Mouse (Mus musculus) forebrain, embryonic 16.5 days (tissue): ENCODE data around the gene Atp2c2. TPM values are rescaled to one million over a fixed set of nuclear protein-coding genes. Genes with fewer than 3 reads are reported as not detected.

ENCODE experiments used
- ATAC-seq: fragments of 200-750 bp; cut with Nextera tagmentation; 2 replicates; pipeline ENCODE4 v1.8.0; 2017; ENCODE audit warnings: mild to moderate bottlenecking, moderate library complexity
- H3K27ac ChIP-seq: fragments of 300-500 bp; sonication (generic); 2 replicates; pipeline ENCODE4 v1.5.1; 2014; ENCODE audit warnings: low read length, control low read depth
- H3K27me3 ChIP-seq: fragments of 300-500 bp; sonication (generic); replicated peaks from 2 replicates; pipeline ENCODE4 v1.6.1; 2014; ENCODE audit warnings: low read length; ENCODE audit not compliant: control insufficient read depth, insufficient read depth
- H3K36me3 ChIP-seq: fragments of 300-500 bp; sonication (generic); 2 replicates; pipeline ENCODE4 v1.6.1; 2014; ENCODE audit not compliant: control insufficient read depth, insufficient read depth
- H3K4me1 ChIP-seq: fragments of 300-500 bp; sonication (generic); replicated peaks from 2 replicates; pipeline ENCODE4 v1.6.1; 2014; ENCODE audit warnings: low read length; ENCODE audit not compliant: control insufficient read depth, insufficient read depth
- H3K4me2 ChIP-seq: fragments of 300-500 bp; sonication (generic); 2 replicates; pipeline ENCODE4 v1.6.1; 2014; ENCODE audit warnings: mild to moderate bottlenecking, low read length, control low read depth
- H3K4me3 ChIP-seq: fragments of 300-500 bp; sonication (generic); replicated peaks from 2 replicates; pipeline ENCODE4 v1.5.1; 2014; ENCODE audit warnings: mild to moderate bottlenecking, low read length, control low read depth
- H3K9ac ChIP-seq: fragments of 300-500 bp; sonication (generic); replicated peaks from 2 replicates; pipeline ENCODE4 v1.6.1; 2014; ENCODE audit warnings: low read depth, low read length, control low read depth
- H3K9me3 ChIP-seq: fragments of 300-500 bp; sonication (generic); 2 replicates; pipeline ENCODE4 v1.6.1; 2016; ENCODE audit warnings: low read length; ENCODE audit not compliant: control insufficient read depth
- WGBS: fragments of 180-500 bp; shearing (Covaris S2); extraction: QIAGEN DNeasy Blood & Tissue Kit; methylation state at CpG from one replicate; pipeline ENCODE4 v1.1.7; 2014; 5-methylcytosine and 5-hydroxymethylcytosine counted together
- polyA plus RNA-seq: library from polyadenylated mRNA; unstranded; fragments of >200 nt; fragmentation: Nextera tagmentation; extraction: Ambion mirVana; gene quantifications from 2 replicates; pipeline ENCODE4 v1.2.1, GENCODE M21; 2015

Gene Atp2c2
- polyA plus RNA-seq, 1 experiment from 2014 or later: 0.06 TPM

GRCm38 (mm10) chr8:119713421-119713820 lies 13.6 kb downstream of the Atp2c2 start:
- no peaks in the 10 kb centered on the region for H3K36me3 ChIP-seq
- no peak overlapping the region for H3K4me3 ChIP-seq
- H3K9ac ChIP-seq: no peak overlapping the region
- no peaks in the 10 kb centered on the region for H3K4me1 ChIP-seq
- ATAC-seq: no peak
- no peak overlapping the region for H3K4me2 ChIP-seq
- H3K27me3 ChIP-seq: no peaks in the 10 kb centered on the region
- no peaks in the 10 kb centered on the region for H3K9me3 ChIP-seq
- no peak overlapping the region for H3K27ac ChIP-seq
- 71% methylated on average over 5 of the region's 5 CpGs for WGBS

GRCm38 (mm10) chr8:119715221-119715620 lies 15.4 kb downstream of the Atp2c2 start:
- 78% methylated on average over 12 of the region's 12 CpGs for WGBS
- Histone ChIP-seq H3K36me3 (no peaks in the 10 kb centered on the region), H3K4me2 (no peak overlapping the region), H3K27ac (no peak overlapping the region), H3K4me3 (no peak overlapping the region), H3K4me1 (no peaks in the 10 kb centered on the region), H3K9ac (no peak overlapping the region), H3K27me3 (no peaks in the 10 kb centered on the region), H3K9me3 (no peaks in the 10 kb centered on the region)
- no peak for ATAC-seq

- no peak overlapping the region for H3K9ac ChIP-seq
- H3K9me3 ChIP-seq: no peaks in the 10 kb centered on the region
- no peak overlapping the region for H3K4me3 ChIP-seq
- ATAC-seq: no peak
- no peak overlapping the region for H3K27ac ChIP-seq
- no peaks in the 10 kb centered on the region for H3K4me1 ChIP-seq
- no peaks in the 10 kb centered on the region for H3K27me3 ChIP-seq
- no peaks in the 10 kb centered on the region for H3K36me3 ChIP-seq
- H3K4me2 ChIP-seq: no peak overlapping the region
These were observed 17.0 kb downstream of the Atp2c2 start for GRCm38 (mm10) chr8:119716730-119717299.

- 63% methylated on average over 9 of the region's 9 CpGs for WGBS
- H3K27ac ChIP-seq: no peak overlapping the region
- H3K9me3 ChIP-seq: no peaks in the 10 kb centered on the region
- H3K9ac ChIP-seq: no peak overlapping the region
- no peak overlapping the region for H3K4me2 ChIP-seq
- no peak overlapping the region for H3K4me3 ChIP-seq
- H3K27me3 ChIP-seq: no peaks in the 10 kb centered on the region
- ATAC-seq: no peak
- no peaks in the 10 kb centered on the region for H3K4me1 ChIP-seq
- no peaks in the 10 kb centered on the region for H3K36me3 ChIP-seq
These were observed 18.0 kb downstream of the Atp2c2 start for GRCm38 (mm10) chr8:119717765-119718164.

- WGBS: 68% methylated on average over 12 of the region's 12 CpGs
- H3K4me2 ChIP-seq: no peak overlapping the region
- no peak overlapping the region for H3K9ac ChIP-seq
- no peak overlapping the region for H3K4me3 ChIP-seq
- no peak for ATAC-seq
- H3K4me1 ChIP-seq: no peaks in the 10 kb centered on the region
- no peaks in the 10 kb centered on the region for H3K9me3 ChIP-seq
- H3K27ac ChIP-seq: no peak overlapping the region
- H3K36me3 ChIP-seq: no peaks in the 10 kb centered on the region
- H3K27me3 ChIP-seq: no peaks in the 10 kb centered on the region
These were observed 19.2 kb downstream of the Atp2c2 start for GRCm38 (mm10) chr8:119719011-119719501.

- Histone ChIP-seq H3K36me3 (no peaks in the 10 kb centered on the region), H3K9me3 (no peaks in the 10 kb centered on the region), H3K9ac (no peak overlapping the region), H3K4me3 (no peak overlapping the region), H3K27ac (no peak overlapping the region), H3K27me3 (no peaks in the 10 kb centered on the region), H3K4me2 (no peak overlapping the region), H3K4me1 (no peaks in the 10 kb centered on the region)
- WGBS: 68% methylated on average over 6 of the region's 6 CpGs
- no peak for ATAC-seq
These were observed 22.5 kb downstream of the Atp2c2 start for GRCm38 (mm10) chr8:119722348-119722747.

- no peaks in the 10 kb centered on the region for H3K36me3 ChIP-seq
- 70% methylated on average over 4 of the region's 4 CpGs for WGBS
These were observed 23.9 kb downstream of the Atp2c2 start for GRCm38 (mm10) chr8:119723676-119724075.

GRCm38 (mm10) chr8:119724596-119724995 lies 24.8 kb downstream of the Atp2c2 start:
- Histone ChIP-seq H3K27ac (no peak overlapping the region), H3K36me3 (no peaks in the 10 kb centered on the region), H3K9ac (no peak overlapping the region), H3K4me3 (no peak overlapping the region), H3K4me1 (no peaks in the 10 kb centered on the region), H3K9me3 (no peaks in the 10 kb centered on the region), H3K27me3 (no peaks in the 10 kb centered on the region), H3K4me2 (no peak overlapping the region)
- 85% methylated on average over 6 of the region's 6 CpGs for WGBS
- ATAC-seq: no peak

More at GRCm38 (mm10) chr8:119723676-119724075, 23.9 kb downstream of the Atp2c2 start:
- no peak overlapping the region for H3K4me3 ChIP-seq
- no peaks in the 10 kb centered on the region for H3K27me3 ChIP-seq
- no peaks in the 10 kb centered on the region for H3K4me1 ChIP-seq
- no peak for ATAC-seq
- H3K9me3 ChIP-seq: no peaks in the 10 kb centered on the region
- H3K9ac ChIP-seq: no peak overlapping the region
- no peak overlapping the region for H3K27ac ChIP-seq
- H3K4me2 ChIP-seq: no peak overlapping the region

- 84% methylated on average over 8 of the region's 8 CpGs for WGBS
- no peak overlapping the region for H3K9ac ChIP-seq
- ATAC-seq: no peak
These were observed 27.3 kb downstream of the Atp2c2 start for GRCm38 (mm10) chr8:119727093-119727492.

More at GRCm38 (mm10) chr8:119727093-119727492, 27.3 kb downstream of the Atp2c2 start:
- H3K27me3 ChIP-seq: no peaks in the 10 kb centered on the region
- H3K27ac ChIP-seq: no peak overlapping the region
- no peaks in the 10 kb centered on the region for H3K36me3 ChIP-seq
- H3K4me2 ChIP-seq: no peak overlapping the region
- no peaks in the 10 kb centered on the region for H3K9me3 ChIP-seq
- H3K4me1 ChIP-seq: no peaks in the 10 kb centered on the region
- H3K4me3 ChIP-seq: no peak overlapping the region
